Mouse (Mus musculus): ENCODE measurements around the gene Nudt3. TPM values are rescaled to one million over a fixed set of nuclear protein-coding genes. Genes with fewer than 3 reads are reported as not detected.

Gene Nudt3
- total RNA-seq, 4 experiments from 2014 or later: 194 to 226 (median 212) TPM

DNA sequence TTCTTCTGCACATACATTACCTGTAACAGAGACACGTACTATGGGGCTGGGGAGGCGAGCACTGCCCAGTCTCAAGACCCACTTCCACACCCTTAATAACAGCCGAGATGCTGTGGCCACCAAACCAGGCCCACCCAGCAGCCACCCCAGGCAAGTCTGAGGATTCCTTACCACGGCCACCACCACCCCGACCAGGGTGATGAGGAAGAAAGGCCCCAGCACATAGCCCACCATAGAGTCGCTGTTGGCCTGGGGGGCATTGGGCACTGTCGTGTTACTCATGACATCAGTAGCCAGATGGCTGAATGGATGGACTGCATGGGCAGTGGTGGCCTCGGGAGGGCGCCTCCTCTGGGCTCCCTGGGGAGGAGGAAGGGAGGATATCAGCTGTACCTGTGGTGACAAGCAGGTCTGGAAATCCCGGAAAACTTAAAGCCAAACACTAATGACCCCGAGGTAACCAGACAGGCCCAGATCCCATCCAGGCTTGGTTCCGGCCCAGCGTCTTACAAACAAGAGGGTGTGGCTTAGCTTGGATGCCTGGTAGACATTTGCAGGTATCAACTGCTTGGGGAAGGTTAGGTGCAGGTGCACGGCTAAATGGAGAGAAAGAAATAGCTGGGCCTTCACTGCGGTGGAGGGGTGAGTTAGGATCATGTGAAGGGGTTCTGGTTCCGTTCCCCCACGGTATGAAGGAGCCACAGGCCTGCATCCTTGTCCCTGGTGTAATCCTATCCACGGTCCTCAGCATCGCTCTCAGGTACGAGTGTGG is 58.7 kb downstream of the Nudt3 start:
- no peak for DNase-seq

DNA sequence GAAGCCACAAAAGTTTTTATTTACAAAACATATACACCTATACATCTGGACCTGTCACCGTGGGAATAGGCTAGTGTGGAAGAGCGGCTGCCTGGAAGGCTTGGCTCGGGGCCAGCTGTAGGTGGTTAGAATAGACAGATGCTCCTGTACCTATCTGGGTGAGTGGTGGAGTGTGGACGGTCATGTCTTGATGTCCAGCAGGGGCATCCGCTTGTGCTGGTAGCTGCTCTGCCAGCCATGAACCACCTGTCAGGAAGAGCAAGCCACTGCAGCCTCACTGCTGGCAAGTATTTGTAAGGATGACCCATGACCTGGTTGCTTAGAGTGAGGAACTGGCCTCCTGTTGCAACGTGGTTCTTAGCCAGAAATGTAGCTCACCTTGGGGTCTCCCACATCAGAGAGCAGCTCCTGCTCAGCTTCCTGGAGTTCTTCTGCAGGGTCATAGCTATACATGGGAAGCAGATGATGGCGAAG is 59.5 kb downstream of the Nudt3 start:
- DNase-seq: no peak

DNA sequence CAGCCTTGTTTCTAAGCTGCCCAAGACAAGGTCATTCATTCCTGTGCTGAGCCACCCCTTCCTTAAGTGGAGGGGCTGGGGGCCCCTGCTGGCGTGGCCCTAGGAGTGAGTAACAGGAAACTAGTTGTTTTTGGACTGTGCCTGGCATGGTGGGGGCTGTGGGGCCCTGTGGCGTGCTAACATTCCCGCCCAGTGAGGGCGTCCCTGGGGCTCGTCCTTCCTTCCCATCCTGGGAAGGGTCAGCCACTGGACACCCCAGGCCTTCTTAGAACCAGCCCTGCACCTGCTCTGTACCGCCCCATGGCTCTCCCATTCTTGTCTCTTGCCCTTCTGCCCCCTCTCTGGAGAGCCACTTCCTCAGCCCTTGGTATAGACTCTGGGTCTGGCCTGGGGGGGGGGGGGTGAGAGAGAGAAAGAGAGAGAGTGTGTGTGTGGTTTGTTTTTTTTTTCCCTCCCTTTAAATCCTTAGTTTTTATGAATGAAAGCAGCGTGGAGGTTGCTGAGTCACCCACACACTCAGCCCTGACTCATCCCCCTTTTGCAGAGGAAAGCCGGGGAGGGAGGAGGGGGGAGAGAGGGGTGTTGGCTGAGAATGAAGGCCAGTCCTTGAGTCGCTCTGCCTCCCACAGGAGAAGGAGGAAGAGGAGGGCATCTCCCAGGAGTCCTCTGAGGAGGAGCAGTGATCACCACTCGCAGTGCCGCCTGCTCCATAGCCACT is 61.3 kb downstream of the Nudt3 start:
- DNase-seq: peak; percentile 84

DNA sequence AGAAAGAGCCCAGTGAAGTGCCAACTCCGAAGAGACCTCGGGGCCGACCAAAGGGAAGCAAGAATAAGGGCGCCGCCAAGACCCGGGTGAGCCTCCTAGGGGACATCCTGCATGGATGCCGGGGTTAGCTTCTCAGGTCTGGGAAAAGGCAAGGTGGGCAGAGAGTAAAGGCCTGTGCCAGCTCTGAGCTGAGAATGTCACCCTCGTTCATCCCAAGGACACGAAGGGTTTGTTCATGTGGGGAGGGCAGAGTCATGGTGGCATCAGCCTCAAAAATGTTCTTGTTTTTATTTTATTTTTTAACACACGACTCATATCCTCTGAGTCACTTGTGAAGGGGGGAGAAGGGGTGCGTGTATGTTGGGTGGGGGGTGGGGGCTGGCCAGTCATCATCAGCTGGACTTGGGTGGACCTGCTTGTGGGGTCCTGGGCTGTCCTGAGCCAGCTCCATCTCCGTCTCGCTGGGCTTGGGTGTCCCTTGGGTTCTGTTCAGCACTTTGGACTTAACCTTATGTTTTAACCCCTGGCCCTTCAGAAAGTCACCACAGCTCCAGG is 62.3 kb downstream of the Nudt3 start:
- no peak for DNase-seq

DNA sequence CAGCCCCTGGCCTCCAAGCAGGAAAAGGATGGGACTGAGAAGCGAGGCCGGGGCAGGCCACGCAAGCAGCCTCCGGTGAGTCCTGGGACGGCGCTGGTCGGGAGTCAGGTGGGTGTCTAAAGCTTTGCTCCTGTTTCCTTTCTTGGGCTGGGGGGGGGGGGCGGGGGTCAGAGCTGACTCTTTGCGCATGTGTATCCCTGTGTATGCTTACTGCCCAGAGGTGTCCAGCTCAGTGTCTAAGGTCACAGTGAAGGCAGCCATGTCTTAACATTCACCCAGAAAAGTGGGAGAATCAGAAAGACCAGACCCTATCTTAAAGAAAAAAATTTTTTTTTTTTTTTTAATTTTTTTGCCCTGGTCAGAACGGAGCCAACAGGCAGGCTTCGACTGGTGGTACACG is 63.7 kb downstream of the Nudt3 start:
- no peak for DNase-seq

DNA sequence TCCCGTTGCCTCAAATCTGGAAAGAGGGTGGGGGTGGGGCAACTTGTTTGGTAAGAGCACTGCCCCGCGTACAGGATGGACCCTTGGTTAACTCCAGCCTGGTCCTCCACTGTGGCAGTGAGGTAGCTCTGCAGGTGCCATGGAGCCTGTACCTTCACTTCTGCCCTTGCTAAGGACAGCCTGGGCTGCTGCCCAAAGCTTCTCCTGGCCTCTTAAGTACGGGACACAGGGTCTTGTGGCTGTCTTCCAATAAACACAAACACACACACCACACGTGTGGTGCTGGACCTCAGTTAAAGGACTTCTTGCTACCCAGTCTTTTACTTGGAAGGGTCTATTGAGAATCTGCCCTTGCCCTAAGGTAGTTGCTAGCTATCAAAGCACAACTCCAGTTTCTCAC is 64.5 kb downstream of the Nudt3 start:
- DNase-seq: no peak

DNA sequence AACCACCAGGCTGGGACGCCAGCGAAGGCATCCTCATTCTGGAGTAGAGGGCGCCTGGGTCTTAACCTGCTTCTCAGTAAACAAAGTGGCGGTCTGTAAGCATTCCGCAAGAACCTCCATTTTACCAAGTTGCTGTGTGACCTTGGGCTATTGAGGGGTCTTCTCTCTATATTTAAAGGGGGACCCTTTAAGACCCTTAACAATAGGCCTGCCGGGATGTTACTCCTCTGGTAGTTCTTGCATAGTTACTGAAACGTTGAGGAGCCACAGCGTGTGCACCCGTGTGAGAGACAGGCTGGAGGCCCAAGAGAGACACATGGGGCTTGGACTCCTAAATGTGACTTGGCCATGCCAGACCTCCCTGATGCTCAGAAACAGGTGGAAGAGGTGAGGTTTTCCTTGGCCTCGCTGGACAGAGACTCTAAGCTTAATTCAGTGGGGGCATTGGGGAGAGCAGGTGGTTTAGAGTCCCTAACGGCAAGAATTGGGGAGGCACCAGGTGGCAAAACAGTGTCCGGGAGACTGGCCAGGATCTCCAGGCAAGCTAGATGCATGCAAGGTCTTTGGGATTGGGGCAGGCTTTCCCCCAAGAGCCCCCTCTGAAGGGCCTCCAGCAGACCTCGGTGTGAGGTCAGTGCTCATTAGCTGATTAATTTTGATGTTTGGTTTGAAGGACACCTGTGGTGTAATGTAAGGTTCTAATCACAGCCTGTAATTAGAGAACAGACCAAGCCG is 65.2 kb downstream of the Nudt3 start:
- no peak for DNase-seq

DNA sequence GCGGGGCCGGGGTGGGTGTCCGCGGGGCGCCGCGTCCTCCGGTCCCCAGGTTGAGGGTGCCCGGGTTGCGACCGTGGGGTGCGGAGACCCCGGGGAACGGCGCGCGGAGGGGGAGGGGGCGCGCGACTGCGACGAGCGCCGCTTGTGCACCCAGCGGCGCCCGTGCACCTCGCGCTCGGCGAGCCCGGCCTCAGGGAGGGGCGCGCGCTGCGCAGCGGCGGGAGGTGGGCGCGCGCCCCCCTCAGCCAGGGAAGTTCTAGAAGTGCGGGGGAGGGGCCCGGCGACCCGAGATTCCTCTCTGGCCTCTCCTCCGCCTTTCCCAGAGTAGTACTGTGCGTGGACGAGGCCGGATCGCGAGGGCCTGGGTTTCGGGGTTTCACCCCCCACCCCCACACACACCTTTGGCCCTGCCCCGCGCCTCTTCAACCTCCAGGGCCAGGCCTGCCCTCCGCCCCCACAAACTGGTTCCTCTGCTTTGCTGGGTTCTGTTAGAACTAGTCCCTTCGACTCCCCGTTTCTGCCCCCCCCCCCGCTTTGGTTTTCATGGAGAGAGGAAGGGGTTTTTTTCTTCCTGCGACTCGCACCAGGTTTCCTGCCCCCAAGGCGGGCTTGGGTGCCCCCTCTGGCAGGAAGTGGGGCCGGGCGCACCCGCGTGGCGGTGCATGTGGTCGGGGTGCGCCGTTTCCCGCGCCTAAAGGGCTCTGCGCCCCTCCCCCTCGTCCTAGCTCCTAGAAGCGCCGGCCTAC is 65.9 kb downstream of the Nudt3 start:
- no peak for DNase-seq

DNA sequence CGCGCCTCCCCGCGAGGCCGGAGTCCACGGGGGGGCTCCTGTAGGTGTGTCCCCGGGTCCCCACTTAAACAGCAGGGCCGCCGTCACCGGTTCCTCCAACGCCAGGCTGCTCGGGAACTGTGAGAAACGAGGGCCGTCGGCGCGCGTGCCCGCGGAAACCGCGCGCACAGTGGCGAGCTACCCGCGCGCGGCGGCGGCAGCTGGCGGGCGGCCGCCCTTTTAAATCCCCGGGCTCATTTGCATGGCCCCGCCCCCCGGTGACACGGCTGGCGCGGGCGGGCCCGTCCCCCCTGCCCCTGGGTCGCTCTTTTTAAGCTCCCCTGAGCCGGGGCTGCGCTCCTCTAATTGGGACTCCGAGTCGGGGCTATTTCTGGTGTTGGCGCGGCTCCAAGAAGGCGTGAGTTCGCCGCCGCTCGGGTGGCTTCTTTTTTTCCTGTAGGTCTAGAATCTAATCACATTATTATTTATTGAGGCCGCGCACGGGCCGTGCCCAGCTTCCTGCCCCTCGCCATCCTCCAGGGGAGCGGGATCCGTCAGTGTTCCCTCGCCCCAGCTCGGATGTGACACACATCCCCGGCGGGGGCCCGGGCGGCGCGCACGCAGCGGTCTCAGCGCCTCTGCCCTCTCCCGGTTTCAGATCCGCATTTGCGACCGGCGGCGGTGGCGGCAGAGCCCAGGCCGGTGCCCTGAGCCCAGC is 66.8 kb downstream of the Nudt3 start, which contains the start of gene Hmga1:
Hmga1 (plus strand) TSS at position 183 of the 697 bp plus-strand sequence.
- DNase-seq: peak; percentile 67

DNA sequence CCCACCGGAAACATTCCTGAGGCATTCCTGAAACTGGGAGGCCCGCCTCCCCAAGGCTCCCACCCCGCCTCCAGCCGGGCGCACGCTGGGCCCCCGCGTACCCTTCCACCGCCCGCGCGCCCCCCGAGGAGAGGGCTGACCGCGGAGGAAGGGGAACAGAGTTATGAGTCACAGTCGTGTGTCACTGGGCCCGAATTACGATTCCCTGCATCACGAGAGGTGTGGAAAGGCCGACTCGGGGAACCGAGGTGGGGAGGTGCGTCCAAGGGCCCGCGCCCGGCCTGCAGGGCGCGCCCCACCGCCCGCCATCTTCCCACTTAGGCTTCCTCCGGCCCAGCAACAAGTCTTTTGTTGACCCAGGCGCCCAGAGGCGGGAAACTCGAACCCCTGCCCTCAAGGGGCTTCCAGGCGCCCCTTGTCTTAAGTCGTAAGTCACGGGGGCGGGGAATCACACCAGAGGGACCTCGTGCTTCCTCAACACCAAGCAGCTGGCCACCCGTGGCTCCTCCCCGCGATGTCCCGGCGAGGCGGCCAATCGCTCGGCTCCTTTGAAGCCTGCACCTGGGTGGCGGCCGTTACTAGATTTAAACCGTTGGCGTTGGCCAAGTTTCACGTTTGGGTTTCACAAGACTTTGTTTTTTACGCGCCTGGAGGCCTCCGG is 67.7 kb downstream of the Nudt3 start:
- no peak for DNase-seq

DNA sequence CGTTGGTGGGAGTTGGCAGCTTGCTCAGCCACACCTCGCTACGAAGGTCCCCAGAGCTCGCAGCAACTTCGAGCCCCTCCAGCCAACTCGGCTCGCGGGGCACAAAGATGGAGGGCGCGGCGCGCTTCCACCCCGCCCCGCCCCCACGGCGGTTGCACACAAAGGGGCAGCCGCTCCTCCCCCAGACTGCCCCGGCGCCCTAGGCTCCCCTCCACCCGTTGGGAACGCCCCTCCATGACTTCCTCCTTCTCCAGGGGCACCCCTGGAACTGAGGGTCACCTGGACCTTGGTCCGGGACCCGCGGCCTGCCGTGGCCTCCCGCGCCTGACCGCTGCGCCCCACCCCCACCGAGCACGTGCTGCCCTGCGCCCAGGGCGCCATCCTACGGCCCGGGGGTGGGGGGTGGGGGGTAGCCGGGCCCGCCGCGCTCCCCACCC is 68.2 kb downstream of the Nudt3 start:
- DNase-seq: no peak

DNA sequence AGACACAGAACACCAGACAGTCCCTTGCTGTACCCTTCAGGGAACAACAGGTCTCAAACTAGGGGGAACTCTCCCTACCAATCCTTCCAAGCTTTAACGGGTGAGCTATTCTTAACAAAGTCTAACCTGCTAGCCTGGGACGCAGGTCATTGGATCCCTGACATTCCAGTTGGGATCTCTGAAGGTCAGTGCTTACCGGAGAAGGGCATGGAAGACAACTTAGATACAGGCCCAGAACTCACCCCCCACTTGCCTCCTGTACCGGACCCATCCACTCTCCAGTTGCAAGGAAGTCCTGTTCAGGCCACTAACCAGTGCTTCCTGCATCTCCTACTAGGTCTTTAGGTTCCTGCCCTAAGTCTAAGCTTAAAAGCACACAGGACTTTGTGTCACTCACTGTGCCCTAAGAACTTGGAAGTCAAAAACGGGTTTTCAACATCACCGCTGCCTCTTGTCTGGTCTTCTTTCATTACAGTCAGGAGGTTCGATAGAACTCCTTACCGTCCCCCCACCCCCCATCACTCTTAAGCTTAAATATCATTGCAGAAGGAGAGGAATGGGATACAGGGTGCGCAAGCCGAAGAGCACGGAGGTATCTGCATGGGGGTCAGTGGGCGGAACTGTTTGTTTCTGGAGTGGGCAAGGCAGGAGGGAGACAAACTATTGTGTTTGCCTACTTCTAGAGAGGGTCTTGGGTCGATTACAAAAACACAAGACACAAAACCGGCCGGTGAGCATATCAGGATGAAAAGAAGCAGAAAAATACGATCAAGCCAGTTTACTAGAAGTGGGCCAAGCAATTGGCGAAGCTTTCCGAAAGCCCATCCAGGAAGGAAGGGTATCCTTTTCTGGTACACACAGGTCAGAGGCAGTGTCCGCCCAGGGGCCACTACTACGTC is 69.0 kb downstream of the Nudt3 start:
- no peak for DNase-seq

DNA sequence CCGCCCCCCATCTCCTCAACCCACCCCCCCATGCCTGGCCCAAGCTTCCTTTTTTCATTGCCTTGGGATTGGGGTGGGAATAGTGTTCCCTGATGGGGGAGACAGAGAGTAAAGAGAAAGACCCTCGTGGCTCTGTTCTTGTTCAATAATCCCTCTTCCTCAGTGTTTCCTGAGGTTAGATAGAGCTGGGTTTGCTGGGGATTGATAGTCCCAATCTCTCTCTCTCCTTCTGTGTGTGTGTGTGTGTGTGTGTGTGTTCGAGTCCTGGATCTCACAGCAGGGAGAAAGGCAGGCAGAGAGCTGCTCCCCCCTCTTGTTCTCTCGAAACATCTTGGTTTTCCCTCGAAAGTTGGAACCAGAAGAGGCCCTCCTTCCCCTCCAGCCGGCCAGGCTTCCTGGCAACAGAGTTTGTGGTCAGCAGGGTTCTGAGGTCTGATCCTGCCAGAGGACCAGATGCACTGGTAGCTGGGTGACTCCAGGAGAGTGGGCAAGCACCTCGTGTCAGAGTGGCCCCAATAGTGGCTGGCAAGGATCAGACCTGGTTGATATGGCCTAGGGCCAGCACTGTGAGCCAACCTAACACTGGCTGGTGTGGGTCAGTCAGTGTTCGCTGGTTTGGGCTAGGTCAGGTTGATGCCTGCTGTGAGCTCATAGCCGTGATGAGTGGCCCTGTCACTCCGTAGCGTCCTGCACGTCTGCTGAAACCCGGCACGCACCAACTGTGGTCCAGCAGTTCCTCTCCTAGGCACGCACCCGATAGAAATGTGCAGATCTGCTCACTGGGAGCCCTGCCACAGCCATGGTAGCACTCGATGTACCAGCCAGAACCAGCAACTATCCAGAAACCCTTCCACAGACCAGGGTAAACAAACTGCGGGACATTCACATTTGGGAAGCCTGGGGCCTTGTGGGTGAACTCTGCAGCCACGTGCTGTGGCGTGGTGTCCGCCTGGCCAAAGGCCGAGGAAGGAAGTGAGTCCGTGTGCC is 70.8 kb downstream of the Nudt3 start:
- no peak for DNase-seq

DNA sequence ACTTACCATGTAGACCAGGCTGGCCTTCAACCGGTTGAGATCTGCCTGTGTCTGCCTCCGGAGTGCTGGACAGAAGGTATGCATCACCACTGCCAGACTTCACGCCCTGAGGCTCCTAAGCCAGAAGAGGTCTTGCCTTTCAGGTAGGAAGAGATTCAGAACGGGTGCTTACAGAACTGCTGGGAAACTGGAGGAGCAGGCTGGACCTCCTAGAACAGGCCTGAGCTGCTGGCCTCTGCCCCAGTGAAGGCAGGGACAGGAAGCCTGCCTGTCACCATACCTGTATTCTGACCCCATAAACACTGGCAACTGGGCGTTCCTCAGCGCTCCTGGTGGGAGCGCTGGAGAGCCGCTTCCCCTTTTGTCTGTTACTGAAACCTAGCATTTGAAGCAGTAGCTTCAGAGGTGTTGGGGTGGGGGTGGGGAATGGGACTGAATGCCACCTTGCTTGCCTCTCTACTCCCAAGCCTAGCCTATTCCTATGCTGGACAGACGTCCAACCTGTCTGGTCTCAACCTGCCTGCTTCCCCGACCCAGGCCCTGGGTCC is 71.8 kb downstream of the Nudt3 start:
- DNase-seq: no peak

DNA sequence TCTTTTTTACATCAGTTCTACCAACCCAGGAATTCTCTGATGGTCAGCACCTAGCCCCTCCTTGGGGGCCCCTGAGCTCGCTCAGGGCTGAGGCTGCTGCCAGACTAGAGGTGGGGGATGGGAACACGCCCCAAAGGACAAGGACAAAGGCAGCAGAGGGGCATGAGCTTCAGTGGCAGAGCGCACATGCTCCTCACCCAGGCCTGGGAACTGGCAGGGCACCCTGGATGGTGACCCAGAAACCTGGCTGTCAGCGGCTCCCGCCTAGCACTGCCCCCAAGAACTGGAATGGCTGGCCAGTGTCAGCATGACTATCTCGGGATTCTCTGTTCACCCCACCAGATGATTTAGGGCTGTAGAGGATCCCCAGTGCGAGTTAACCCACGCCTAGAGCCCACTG is 74.1 kb downstream of the Nudt3 start:
- DNase-seq: no peak

DNA sequence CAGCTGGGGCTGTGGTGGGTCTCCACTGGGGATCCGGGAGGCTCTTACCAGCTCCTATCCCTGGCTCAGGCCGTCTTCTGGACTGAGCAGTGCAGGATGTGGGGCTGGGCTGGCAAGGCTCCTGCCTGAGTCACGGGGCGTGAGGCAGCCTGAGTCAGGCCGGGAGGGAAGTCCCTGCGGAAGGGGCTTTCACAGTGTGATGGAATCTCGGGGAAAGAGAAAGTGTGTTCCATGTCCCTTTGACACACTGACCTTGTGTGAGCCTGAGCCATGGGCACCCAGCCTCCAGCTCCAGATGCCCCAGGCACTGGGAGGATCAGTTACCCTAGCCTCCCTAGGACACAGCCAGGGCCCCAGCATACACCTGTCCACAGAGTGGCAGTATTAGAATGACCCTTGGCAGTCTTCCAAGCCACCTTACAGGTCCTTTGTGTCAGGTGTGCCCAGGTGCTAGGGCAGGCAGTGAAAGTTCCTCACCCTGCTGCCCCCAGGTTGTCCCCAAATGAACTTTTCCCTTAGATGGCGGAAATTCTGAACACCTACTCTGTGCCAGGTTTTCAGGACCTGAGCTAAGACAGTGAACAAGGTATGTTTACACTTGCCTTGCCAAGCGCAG is 75.9 kb downstream of the Nudt3 start:
- DNase-seq: peak; percentile 72

DNA sequence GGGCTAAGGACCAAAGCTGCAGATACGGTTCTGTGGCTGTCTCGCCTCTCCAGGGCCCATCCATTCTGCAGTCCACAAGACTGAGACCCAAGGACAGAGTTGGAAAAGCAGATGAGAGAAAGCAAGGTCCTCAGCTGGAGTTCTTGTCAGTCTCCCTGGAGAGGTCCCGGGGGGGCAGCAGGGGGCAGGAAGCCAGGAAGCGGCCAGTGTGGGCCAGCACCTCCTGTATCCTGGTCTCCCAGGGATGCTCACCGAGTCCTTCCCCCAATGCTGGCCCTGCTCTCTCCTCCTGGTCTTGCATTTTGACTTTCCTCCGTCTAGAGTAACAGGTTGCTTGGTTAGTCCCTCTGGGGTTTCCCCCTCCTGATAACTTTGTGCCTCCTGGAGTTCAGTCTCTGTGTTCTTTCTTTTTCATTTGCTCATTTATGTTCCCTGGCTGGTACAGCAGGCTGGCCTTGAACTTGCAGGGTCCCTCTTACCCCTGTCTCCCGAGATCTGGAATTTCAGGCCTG is 76.7 kb downstream of the Nudt3 start:
- DNase-seq: no peak
